Mouse (Mus musculus) neural tube, embryonic 13.5 days (tissue): ENCODE results near the gene Ccdc130. TPM values are rescaled to one million over a fixed set of nuclear protein-coding genes. Genes with fewer than 3 reads are reported as not detected.
A peak's percentile ranks its signal among the peaks of the same experiment; 100 is the strongest.

ENCODE experiments used
- ATAC-seq: fragments of 200-750 bp; cut with Nextera tagmentation; 2 replicates; pipeline ENCODE4 v1.8.0; 2017; ENCODE audit warnings: low read depth, mild to moderate bottlenecking, moderate TSS enrichment, moderate library complexity
- H3K27ac ChIP-seq: fragments of 300-500 bp; sonication (generic); replicated peaks from 2 replicates; pipeline ENCODE4 v1.5.1; 2015; ENCODE audit warnings: moderate library complexity, mild to moderate bottlenecking, inconsistent platforms
- H3K27me3 ChIP-seq: fragments of 300-500 bp; sonication (generic); 2 replicates; pipeline ENCODE4 v1.6.1; 2015; ENCODE audit warnings: mild to moderate bottlenecking, inconsistent platforms
- H3K36me3 ChIP-seq: fragments of 300-500 bp; sonication (generic); 2 replicates; pipeline ENCODE4 v1.6.1; 2015; ENCODE audit warnings: mild to moderate bottlenecking, inconsistent platforms
- H3K4me1 ChIP-seq: fragments of 300-500 bp; sonication (generic); replicated peaks from 2 replicates; pipeline ENCODE4 v1.6.1; 2015; ENCODE audit warnings: inconsistent platforms
- H3K4me2 ChIP-seq: fragments of 300-500 bp; sonication (generic); 2 replicates; pipeline ENCODE4 v1.6.1; 2015; ENCODE audit warnings: inconsistent platforms, mild to moderate bottlenecking, moderate library complexity
- H3K4me3 ChIP-seq: fragments of 300-500 bp; sonication (generic); 2 replicates; pipeline ENCODE4 v1.5.1; 2015; ENCODE audit warnings: mild to moderate bottlenecking, inconsistent platforms
- H3K9ac ChIP-seq: fragments of 300-500 bp; sonication (generic); 2 replicates; pipeline ENCODE4 v1.6.1; 2015; ENCODE audit warnings: moderate library complexity, mild to moderate bottlenecking, inconsistent platforms
- H3K9me3 ChIP-seq: fragments of 300-500 bp; sonication (generic); 2 replicates; pipeline ENCODE4 v1.6.1; 2016; ENCODE audit warnings: inconsistent platforms
- WGBS: fragments of 180-500 bp; shearing (Covaris S2); methylation state at CpG from one replicate; pipeline ENCODE4 v1.1.7; 2015; 5-methylcytosine and 5-hydroxymethylcytosine counted together
- polyA plus RNA-seq: library from polyadenylated mRNA; unstranded; fragments of >200 nt; fragmentation: Nextera tagmentation; extraction: Ambion mirVana; gene quantifications from 2 replicates; pipeline ENCODE4 v1.2.1, GENCODE M21; 2015

The Ccdc130 gene
- polyA plus RNA-seq, 1 experiment from 2014 or later, result 23.3 TPM

DNA sequence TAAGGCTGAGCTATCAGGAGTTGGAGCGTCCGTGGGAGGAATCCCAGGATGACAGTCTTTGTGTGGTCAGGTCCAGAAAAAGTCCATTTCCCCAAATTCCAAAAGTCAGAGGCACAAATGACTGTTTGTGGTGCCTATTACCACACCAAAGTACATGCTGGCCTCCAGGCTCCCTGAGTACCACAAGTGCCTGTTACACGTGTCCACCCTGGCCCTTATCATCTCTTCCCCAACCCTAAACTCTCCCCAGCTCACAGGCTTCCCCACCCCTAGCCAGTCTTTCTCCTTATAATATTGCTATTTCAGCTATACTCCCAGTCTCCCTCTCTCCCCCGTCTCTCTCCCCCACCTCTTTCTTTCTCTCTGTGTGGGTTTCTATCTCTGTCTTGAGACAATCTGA lies 2.1 kb upstream of the Ccdc130 start:
- no peaks in the 10 kb centered on the region for H3K36me3 ChIP-seq
- no peaks in the 10 kb centered on the region for H3K27me3 ChIP-seq
- no peak for ATAC-seq
- peaks cover 9% of the 10 kb centered on the region for H3K4me1 ChIP-seq
- WGBS, result 94% methylated on average over 4 of the region's 4 CpGs
- H3K9me3 ChIP-seq, result no peaks in the 10 kb centered on the region
- no peak overlapping the region for H3K9ac ChIP-seq
- no peak overlapping the region for H3K4me2 ChIP-seq
- H3K27ac ChIP-seq, result no peak overlapping the region
- no peak overlapping the region for H3K4me3 ChIP-seq

DNA sequence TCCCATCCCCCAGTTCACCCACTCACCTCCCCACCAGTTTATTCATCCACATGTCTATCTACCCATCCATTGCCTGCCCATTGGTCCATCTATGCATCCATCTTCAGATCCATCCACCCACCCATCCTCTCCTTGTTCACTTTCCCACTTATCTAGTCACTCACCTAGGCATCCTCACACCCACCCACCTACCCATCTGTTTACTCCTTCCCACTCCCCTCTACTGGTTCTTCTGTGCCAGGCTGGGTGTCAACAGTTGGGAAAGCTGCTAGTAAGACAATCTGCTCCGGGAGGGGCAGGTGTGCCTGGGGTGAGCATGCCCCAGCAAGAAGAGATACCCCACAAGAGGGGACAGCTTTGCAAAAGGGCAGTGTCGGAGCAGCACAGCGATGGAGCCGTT lies 9.1 kb downstream of the Ccdc130 start:
- no peak for ATAC-seq
- H3K4me1 ChIP-seq, result peaks cover 16% of the 10 kb centered on the region
- no peak overlapping the region for H3K4me2 ChIP-seq
- peaks cover 80% of the 10 kb centered on the region for H3K36me3 ChIP-seq
- no peak overlapping the region for H3K4me3 ChIP-seq
- H3K27ac ChIP-seq, result no peak overlapping the region
- no peak overlapping the region for H3K9ac ChIP-seq
- no peaks in the 10 kb centered on the region for H3K9me3 ChIP-seq
- 97% methylated on average over 4 of the region's 4 CpGs for WGBS
- H3K27me3 ChIP-seq, result no peaks in the 10 kb centered on the region

DNA sequence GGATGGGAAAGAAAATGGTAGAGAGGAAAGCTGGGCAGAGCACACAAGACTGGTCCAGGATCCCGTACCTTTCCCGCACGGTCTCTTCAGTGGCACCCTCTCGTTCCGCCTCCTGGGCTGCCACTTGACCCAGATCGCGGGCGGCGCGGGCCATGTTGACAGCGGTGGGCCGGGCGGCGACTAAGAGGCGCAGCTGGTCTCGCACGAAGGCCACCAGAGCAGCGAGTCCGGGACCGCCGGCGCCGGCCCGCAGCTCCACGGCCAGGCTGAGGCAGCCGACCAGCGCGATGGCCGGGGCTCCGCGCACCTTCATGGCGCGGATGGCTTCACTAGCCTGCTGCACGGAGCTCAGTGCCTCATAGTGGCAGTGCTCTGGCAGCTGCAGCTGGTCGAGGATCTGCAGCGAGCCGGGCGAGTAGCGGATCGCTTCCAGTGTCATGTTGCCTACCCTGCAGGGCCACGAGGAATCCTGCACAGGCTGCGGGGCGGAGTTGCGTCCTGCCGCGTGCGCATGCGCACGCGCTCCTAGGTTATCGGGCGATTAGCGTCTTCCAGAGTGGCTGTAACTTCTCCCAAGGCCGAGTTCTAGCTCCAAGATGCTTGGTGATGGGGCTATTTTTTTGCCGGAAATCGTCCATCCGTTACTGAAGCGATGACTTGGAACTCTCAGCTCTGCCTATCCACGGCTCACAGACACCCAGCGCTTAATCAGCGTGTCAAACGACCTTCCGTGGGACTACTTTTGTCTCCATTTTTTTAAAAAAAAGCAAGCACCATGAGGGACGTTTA lies 13.2 kb downstream of the Ccdc130 start, which contains the start of gene Mri1:
Mri1 (minus strand) TSS at position 505 of the 789 bp plus-strand sequence.
- ATAC-seq, result peak; percentile 92
- Histone ChIP-seq H3K9ac (peak within 1 kb of the TSS; percentile 85), H3K27ac (peak within 1 kb of the TSS; percentile 92), H3K4me2 (peak within 1 kb of the TSS; percentile 82), H3K36me3 (peaks cover 74% of the 10 kb centered on the region), H3K9me3 (no peaks in the 10 kb centered on the region), H3K4me3 (peak within 1 kb of the TSS; percentile 70), H3K27me3 (no peaks in the 10 kb centered on the region), H3K4me1 (peaks cover 28% of the 10 kb centered on the region)
- WGBS, result under 1% methylated on average over 63 of the region's 64 CpGs

DNA sequence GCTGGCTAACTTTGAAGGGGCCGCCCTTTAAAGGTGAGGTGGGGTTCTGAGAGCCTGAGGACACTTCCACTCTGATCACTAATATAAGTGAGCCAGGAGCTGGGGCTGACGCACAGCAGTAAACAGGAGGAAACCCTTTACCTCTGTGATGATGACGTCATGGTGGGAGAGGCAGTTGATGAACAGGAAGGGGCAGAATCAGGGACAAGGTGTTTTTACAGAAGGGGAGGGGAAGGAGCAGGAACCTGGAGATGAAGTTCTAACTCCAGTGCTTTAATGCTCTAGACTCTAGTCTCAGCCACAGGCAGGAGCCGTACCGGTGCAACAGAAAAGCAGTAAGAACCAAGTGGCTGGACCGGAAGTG lies 13.7 kb downstream of the Ccdc130 start:
- Histone ChIP-seq H3K4me3 (peak overlapping the region; percentile 70), H3K9ac (peak overlapping the region; percentile 85), H3K27ac (peak overlapping the region; percentile 92), H3K9me3 (no peaks in the 10 kb centered on the region), H3K4me1 (peaks cover 28% of the 10 kb centered on the region), H3K27me3 (no peaks in the 10 kb centered on the region), H3K4me2 (peak overlapping the region; percentile 82), H3K36me3 (peaks cover 74% of the 10 kb centered on the region)
- 13% methylated on average over 6 of the region's 6 CpGs for WGBS
- peak; percentile 13; the same call in 1 of the 2 replicates for ATAC-seq

DNA sequence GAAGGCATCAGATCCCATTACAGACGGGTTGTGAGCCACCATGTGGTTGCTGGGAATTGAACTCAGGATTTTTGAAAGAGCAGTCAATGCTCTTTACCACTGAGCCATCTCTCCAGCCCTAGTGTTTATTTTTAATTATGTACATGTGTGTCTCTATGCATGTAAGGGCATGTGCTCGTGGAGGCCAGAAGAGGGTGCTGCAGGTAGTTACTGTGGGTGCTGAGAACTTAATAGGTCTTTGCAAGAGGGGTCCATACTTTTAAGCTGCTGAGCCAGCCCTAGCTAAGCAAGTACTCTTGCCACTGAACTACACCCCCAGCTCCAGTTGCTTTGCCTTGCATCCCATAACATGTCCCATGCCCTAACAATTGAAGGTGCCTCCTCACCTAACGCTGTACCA lies 14.3 kb downstream of the Ccdc130 start:
- ATAC-seq, result no peak
- Histone ChIP-seq H3K36me3 (peaks cover 74% of the 10 kb centered on the region), H3K9ac (peak overlapping the region; percentile 85; the same call in 1 of the 2 replicates), H3K4me3 (peak overlapping the region; percentile 70), H3K27me3 (no peaks in the 10 kb centered on the region), H3K4me2 (peak overlapping the region; percentile 82), H3K27ac (peak overlapping the region; percentile 92), H3K9me3 (no peaks in the 10 kb centered on the region), H3K4me1 (peaks cover 28% of the 10 kb centered on the region)
- WGBS, result 77% methylated on average over 3 of the region's 3 CpGs

DNA sequence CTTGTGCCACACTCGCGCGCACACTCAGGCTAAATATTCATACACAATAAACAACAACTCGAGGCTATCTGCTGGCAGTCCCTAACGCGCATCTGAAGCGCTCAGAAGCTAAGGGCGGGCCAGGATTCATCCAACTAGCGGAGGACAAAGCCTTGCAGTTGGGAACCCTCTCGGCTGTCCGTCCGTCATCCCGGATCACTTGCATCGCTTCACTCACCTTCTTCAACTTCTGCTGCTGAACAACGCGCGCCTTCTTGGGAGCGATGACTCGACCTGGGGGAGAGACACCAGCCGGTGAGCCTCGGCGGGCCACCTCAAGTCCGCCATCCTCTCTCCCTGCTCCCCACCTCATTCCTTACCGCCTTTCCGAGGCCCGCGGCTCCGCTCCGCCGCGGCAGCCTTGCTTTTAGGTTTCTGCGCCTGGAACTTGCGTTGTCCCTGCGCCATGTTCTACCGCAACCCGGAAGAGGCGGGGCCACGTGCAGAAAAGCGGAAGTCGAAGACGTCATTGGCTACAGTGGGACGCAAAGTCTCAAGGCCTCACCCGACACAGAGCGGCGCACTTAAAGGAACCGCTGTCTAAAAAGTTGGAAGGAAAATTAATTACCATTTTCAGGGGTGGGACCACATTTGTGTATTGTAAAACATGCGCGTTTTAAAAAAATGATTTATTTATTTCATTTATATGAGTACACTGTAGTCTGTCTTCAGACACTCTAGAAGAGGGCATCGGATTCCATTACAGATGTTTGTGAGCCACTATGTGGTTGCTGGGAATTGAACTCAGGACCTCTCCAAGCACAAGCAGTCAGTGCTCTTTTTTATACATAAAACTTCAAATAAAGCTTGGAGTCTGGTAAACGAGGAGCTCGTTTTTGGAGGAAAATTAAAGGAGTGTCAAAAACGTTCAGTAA lies 20.7 kb downstream of the Ccdc130 start, which contains the start of gene D8Ertd738e:
D8Ertd738e (minus strand) TSS at position 463 of the 914 bp plus-strand sequence.
- Histone ChIP-seq H3K4me2 (peak within 1 kb of the TSS; percentile 90), H3K4me3 (peak within 1 kb of the TSS; percentile 93), H3K27me3 (no peaks in the 10 kb centered on the region), H3K9me3 (no peaks in the 10 kb centered on the region), H3K36me3 (peaks cover 80% of the 10 kb centered on the region), H3K9ac (peak within 1 kb of the TSS; percentile 88), H3K27ac (peak within 1 kb of the TSS; percentile 75), H3K4me1 (peaks cover 8% of the 10 kb centered on the region)
- 4% methylated on average over 52 of the region's 52 CpGs for WGBS
- peak; percentile 90 for ATAC-seq

DNA sequence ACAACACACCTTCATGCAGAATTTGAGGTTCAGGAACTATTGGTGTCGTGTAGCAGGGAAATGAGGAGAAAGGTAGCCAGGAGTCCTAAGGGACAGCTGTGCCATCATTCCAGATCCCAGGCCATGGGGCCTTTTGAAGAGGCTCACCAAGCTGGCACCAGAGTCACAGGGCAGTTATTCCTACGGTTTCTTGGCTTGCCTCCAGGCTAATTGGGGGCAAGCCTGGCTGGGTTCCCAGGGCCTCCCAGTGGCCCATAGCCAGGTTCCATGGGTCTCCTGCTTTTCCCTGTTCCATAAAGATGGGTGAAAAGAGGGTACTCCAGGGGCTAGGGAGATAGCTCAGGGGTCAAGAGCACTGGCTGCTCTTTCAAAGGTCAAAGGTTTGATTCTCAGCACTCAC lies 28.4 kb downstream of the Ccdc130 start:
- H3K9ac ChIP-seq, result no peak overlapping the region
- no peak overlapping the region for H3K4me2 ChIP-seq
- H3K9me3 ChIP-seq, result no peaks in the 10 kb centered on the region
- H3K36me3 ChIP-seq, result peaks cover 44% of the 10 kb centered on the region
- H3K27ac ChIP-seq, result no peak overlapping the region
- ATAC-seq, result no peak
- no peak overlapping the region for H3K4me3 ChIP-seq
- WGBS, result 43% methylated on average over 2 of the region's 2 CpGs
- peaks cover 20% of the 10 kb centered on the region for H3K4me1 ChIP-seq
- no peaks in the 10 kb centered on the region for H3K27me3 ChIP-seq

DNA sequence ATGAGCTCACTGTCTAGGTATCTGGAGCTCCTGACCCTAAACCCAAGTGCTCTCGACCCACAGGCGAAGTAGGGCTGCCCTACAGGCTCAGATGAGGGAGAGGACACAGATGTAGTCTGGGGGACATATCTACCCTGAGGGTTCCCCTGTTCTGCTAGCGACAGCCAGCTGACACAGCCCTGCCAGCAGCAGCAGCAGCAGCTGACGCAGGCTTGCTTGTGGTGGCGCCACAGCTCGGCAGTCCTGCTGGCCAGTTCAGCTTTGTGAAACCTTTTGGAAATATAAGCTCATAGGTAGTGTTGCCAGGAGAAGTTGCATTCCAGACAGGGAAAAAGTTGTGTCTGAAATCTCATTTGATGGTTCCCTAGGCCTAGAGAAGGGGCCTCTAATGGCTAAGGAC lies 29.0 kb downstream of the Ccdc130 start:
- H3K4me1 ChIP-seq, result peaks cover 21% of the 10 kb centered on the region
- peaks cover 38% of the 10 kb centered on the region for H3K36me3 ChIP-seq
- H3K9ac ChIP-seq, result no peak overlapping the region
- no peak overlapping the region for H3K27ac ChIP-seq
- H3K27me3 ChIP-seq, result no peaks in the 10 kb centered on the region
- WGBS, result 61% methylated on average over 6 of the region's 6 CpGs
- H3K4me2 ChIP-seq, result no peak overlapping the region
- no peak for ATAC-seq
- no peaks in the 10 kb centered on the region for H3K9me3 ChIP-seq
- H3K4me3 ChIP-seq, result no peak overlapping the region

DNA sequence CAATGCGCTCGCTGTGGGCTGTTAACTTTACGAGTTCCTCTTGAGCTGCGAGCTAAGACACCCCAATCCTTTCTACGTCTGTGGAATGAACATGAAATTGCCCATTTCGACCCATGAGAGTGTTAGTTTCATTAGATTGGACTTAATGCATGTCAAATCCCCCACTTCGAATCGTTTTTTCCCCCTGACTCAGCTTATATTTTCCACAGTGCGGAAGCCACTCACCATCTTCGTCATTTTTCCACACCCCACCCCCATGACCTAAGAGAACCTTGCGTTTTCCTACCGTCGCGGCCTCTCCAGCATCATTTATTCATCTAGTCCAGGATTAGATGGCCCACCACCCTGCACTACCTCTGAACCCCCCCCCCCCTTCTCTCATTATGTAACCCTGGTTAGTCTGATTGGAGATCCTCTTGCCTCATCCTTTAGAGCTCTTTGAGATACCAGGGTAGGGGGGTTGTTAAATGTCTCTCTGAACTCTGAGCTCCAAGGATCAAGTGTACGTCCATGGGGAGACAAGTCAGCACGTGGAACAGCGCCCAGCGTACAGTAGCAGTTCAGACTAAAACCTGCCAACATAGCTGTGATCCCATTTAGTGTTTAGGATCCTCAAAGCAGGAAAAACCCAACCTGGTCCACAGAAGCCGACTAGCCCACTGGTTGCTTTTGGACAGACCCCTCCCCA lies 32.5 kb downstream of the Ccdc130 start:
- peak overlapping the region; percentile 75 for H3K9ac ChIP-seq
- WGBS, result 18% methylated on average over 19 of the region's 19 CpGs
- peaks cover 55% of the 10 kb centered on the region for H3K4me1 ChIP-seq
- no peaks in the 10 kb centered on the region for H3K27me3 ChIP-seq
- peaks cover 26% of the 10 kb centered on the region for H3K36me3 ChIP-seq
- peak overlapping the region; percentile 52 for H3K4me3 ChIP-seq
- peak overlapping the region; percentile 68 for H3K4me2 ChIP-seq
- no peaks in the 10 kb centered on the region for H3K9me3 ChIP-seq
- ATAC-seq, result peak; percentile 19
- peak overlapping the region; percentile 94 for H3K27ac ChIP-seq

DNA sequence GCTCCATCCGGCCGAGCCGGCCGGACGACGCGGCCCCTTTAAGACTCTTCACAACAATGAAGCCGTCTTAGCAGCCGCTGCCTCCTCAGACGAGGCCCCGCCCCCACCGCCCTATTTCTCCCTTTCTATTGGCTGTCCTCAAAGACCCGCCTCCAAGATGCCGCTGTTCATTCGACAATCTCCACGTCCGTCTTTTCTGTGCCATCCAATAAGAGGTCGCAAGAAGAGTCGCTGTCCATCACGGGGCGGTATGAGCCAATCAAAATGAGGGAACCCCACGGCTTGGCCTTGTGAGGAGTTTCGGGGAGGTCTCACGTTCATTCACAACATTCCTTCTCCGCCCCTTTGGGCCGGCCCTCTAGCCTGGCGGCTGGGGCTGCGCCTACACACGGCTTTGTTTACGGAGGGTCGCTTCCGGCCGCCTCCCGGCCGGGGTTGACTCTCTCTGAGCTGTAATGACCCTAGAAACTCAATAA lies 33.1 kb downstream of the Ccdc130 start, which contains the start of gene Zswim4:
Zswim4 (minus strand) TSS at position 58 of the 476 bp plus-strand sequence.
- H3K9me3 ChIP-seq, result no peaks in the 10 kb centered on the region
- H3K36me3 ChIP-seq, result peaks cover 29% of the 10 kb centered on the region
- H3K9ac ChIP-seq, result peak within 1 kb of the TSS; percentile 97
- under 1% methylated on average over 35 of the region's 35 CpGs for WGBS
- peak; percentile 98 for ATAC-seq
- peak within 1 kb of the TSS; percentile 94 for H3K27ac ChIP-seq
- H3K4me2 ChIP-seq, result peak within 1 kb of the TSS; percentile 96
- H3K27me3 ChIP-seq, result no peaks in the 10 kb centered on the region
- H3K4me3 ChIP-seq, result peak within 1 kb of the TSS; percentile 95
- H3K4me1 ChIP-seq, result peaks cover 53% of the 10 kb centered on the region

DNA sequence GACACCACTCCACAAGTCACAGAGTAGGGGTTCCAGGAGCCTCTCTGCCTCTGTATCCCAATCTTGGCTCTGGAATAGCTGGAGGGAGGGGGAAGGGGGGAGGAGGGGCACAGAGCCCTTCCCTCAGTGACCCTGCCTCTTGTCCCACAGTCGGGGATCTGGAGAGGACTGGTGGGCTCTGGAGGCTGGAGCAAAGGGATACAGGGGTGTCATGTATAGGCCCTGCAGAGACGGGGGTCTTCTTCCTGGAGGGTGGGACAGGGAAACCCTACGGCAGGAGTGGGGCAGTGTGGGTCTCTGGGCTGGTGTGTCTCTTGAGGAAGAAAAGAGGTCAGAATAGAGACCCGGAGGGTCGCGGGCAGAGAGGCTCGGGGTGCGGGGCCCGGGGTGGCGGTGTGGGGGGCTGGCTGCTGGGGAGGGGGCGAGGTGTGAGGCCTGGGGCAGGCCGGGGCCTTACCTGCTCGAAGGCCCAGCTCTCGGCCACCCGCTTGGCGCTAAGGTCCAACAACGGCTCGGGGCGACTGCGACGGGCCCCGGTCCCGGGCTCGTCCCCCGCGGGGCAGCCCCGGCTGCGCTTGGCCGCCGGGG lies 33.7 kb downstream of the Ccdc130 start:
- under 1% methylated on average over 29 of the region's 30 CpGs for WGBS
- Histone ChIP-seq H3K27ac (peak overlapping the region; percentile 73), H3K36me3 (peaks cover 34% of the 10 kb centered on the region), H3K9me3 (no peaks in the 10 kb centered on the region), H3K4me1 (peaks cover 48% of the 10 kb centered on the region), H3K4me3 (peak overlapping the region; percentile 95), H3K9ac (peak overlapping the region; percentile 97), H3K27me3 (no peaks in the 10 kb centered on the region), H3K4me2 (peak overlapping the region; percentile 96)
- ATAC-seq, result peak; percentile 38
